Mouse (Mus musculus): Measurements from ENCODE around the gene Tubg1. TPM values are rescaled to one million over a fixed set of nuclear protein-coding genes. Genes with fewer than 3 reads are reported as not detected.
A peak's percentile ranks its signal among the peaks of the same experiment; 100 is the strongest.

Tubg1 gene
- total and polyA plus RNA-seq, 2 experiments from 2014 or later: 43.1 to 66.6 TPM

DNA sequence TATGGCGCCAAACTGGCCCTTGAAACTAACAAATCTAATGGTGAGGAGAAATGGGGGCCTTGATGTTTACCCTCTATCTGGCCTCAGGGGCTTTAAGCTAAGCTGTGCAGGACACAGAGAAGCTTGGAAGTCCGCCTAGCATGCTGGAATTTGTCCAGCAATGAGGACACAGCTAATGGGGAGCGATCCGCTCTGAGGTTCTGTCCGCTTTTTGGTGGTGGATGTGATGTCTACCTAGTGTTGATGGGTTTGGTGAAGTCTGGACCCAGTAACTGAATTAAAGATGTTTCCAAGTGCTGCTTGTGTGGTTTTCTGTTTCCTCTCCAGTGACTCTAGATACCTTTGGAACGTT lies 33.4 kb upstream of the Tubg1 start:
- DNase-seq: no peak
- Histone ChIP-seq H3K36me3 (ENCODE audit: insufficient read depth) (peaks cover 43% of the 10 kb centered on the region), H3K27ac (ENCODE audit: low read depth, low read length) (peak overlapping the region; percentile 86; the same call in 1 of the 2 replicates), H3K4me2 (ENCODE audit: low read depth) (peak overlapping the region; percentile 94; the same call in 1 of the 2 replicates), H3K4me3 (ENCODE audit: low read depth, low read length) (no peak overlapping the region; the same call in 1 of the 2 replicates), H3K9me3 (ENCODE audit: low read length) (no peaks in the 10 kb centered on the region), H3K9ac (peak overlapping the region; percentile 81; the same call in 1 of the 2 replicates), H3K4me1 (ENCODE audit: insufficient read depth) (peaks cover 12% of the 10 kb centered on the region), H3K27me3 (ENCODE audit: insufficient read depth, low read length) (peaks cover under 1% of the 10 kb centered on the region; the same call in 1 of the 2 replicates)
- ATAC-seq: no peak
- 73% methylated on average over 6 of the region's 6 CpGs for WGBS
- TF ChIP-seq CTCF (IDR thresholded peaks at IDR 0.05; ENCODE audit: low read depth): no peak

DNA sequence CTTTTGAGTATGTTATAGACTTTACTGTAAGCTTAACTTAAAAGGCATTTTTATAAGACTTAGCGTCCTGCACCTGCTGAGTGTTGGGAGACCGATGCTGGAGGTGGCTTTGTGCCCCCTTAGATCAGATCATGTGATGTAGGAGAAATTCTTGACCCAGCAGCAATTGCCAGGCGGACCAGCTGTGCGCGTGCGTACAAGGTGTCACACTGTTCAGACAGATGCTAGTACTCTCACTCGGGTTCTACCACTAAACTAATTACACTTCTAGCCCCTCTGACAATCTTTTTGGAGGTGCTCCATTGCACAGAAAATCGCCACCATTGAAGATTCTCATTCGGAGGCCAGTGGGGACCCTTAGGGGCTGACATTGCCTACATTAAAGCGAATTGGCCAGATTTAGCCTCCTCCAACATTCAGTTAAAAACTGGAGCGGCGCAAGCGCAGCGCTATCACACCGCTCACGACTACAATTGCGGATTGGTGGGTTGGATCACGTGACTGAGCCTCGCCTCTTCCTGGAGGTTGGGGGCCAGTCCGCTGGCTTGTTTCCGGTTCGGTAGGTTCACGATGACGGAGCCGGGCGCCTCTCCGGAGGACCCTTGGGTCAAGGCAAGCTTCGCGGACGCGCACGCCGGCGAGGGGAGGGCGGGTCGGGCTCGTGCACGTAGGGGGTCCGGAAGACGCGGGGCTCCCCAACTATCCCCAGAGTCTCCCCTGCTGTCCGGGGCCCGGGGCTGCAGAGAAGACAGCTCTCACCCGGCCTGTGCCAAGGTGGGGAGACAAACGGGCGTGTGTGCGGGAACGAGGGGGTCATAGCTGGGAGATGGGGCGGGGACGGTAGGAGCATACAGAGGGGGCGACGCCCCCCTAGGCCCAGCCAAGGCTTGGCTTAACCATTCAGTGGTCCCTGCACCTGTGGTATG lies 32.7 kb upstream of the Tubg1 start, which contains the start of gene Mlx:
Mlx (plus strand) TSS at position 522 of the 926 bp plus-strand sequence.
- Histone ChIP-seq H3K9ac (peak within 1 kb of the TSS; percentile 81), H3K4me2 (ENCODE audit: low read depth) (peak within 1 kb of the TSS; percentile 94), H3K4me3 (ENCODE audit: low read depth, low read length) (peak within 1 kb of the TSS; percentile 75), H3K36me3 (ENCODE audit: insufficient read depth) (peaks cover 50% of the 10 kb centered on the region), H3K27me3 (ENCODE audit: insufficient read depth, low read length) (no peaks in the 10 kb centered on the region), H3K9me3 (ENCODE audit: low read length) (no peaks in the 10 kb centered on the region), H3K4me1 (ENCODE audit: insufficient read depth) (peaks cover 12% of the 10 kb centered on the region), H3K27ac (ENCODE audit: low read depth, low read length) (peak within 1 kb of the TSS; percentile 86)
- WGBS: 2% methylated on average over 52 of the region's 52 CpGs
- 0 out of 2 replicates have a peak, but pooled peaks have one; percentile 2 for TF ChIP-seq CTCF (IDR thresholded peaks at IDR 0.05; ENCODE audit: low read depth)
- peak; percentile 96 for DNase-seq
- peak; percentile 83 for ATAC-seq

DNA sequence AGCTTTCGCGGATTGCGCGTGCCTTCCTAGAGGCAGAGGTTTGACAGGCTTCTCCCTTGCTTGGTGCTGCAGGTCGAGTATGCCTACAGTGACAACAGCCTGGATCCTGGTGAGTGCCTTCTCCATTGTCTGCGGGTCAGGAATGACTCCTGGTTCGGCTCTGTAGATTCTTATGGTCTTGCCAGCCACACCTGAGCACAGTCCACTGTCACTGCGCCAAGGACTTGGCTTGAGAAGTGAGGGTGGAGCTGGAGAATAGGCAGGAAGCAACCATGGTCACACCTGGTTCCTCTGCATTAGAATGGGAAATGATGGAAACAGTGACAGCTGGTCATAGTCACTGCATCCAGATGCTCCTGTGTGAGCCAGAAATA lies 32.1 kb upstream of the Tubg1 start:
- Histone ChIP-seq H3K4me2 (ENCODE audit: low read depth) (peak overlapping the region; percentile 94), H3K36me3 (ENCODE audit: insufficient read depth) (peaks cover 57% of the 10 kb centered on the region), H3K27ac (ENCODE audit: low read depth, low read length) (peak overlapping the region; percentile 86), H3K4me3 (ENCODE audit: low read depth, low read length) (peak overlapping the region; percentile 75), H3K9ac (peak overlapping the region; percentile 81), H3K27me3 (ENCODE audit: insufficient read depth, low read length) (no peaks in the 10 kb centered on the region), H3K4me1 (ENCODE audit: insufficient read depth) (peaks cover 12% of the 10 kb centered on the region), H3K9me3 (ENCODE audit: low read length) (no peaks in the 10 kb centered on the region)
- WGBS: 11% methylated on average over 8 of the region's 8 CpGs
- DNase-seq (no peak), ATAC-seq (no peak)
- TF ChIP-seq CTCF (IDR thresholded peaks at IDR 0.05; ENCODE audit: low read depth): no peak

DNA sequence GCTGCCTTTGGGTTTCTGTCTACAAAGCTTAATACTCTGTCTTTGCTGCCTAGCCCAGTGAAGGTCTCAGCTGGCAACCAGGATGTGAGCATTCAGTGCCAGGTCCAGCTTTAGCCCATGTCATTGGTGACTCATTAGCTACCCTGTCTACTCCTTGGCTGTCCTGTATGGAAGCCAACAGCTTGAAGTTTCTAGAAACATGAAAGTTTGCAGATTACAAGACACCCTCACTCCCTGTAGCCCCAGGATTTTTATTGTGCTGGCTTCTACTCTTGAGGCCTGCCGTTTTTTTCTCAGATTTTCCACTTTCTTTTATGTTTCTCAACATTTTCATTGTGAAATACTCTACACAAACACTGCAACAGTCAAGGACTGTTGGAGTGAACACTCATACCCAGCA lies 29.8 kb upstream of the Tubg1 start:
- DNase-seq: no peak

DNA sequence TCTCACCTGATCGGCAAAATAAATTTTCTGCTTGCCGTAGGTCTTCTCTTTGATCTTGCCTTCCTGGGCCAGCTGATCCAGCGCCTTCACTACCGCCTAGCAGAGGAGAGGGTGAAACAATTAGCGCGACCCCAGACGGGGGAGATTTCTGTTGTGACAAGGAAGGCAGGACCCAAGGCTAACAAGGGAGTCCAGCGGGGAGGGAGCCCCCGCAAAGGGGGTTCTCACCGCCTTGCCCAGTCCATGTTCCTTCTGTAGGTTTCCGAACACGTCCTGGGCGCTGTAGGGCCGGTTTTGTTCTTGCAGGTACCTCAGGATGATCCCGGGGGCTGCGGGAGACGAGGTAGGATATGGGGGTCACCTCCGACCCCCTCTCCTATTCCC lies 24.8 kb upstream of the Tubg1 start:
- DNase-seq: no peak

More for the DNA sequence above, 29.8 kb upstream of the Tubg1 start:
- 85% methylated on average over 1 of the region's 1 CpGs for WGBS
- Histone ChIP-seq H3K27ac (ENCODE audit: low read depth, low read length) (no peak overlapping the region), H3K36me3 (ENCODE audit: insufficient read depth) (peaks cover 65% of the 10 kb centered on the region), H3K9me3 (ENCODE audit: low read length) (no peaks in the 10 kb centered on the region), H3K9ac (no peak overlapping the region), H3K4me3 (ENCODE audit: low read depth, low read length) (no peak overlapping the region), H3K4me1 (ENCODE audit: insufficient read depth) (peaks cover 5% of the 10 kb centered on the region), H3K27me3 (ENCODE audit: insufficient read depth, low read length) (no peaks in the 10 kb centered on the region), H3K4me2 (ENCODE audit: low read depth) (no peak overlapping the region)
- ATAC-seq: no peak
- TF ChIP-seq CTCF (IDR thresholded peaks at IDR 0.05; ENCODE audit: low read depth): no peak

DNA sequence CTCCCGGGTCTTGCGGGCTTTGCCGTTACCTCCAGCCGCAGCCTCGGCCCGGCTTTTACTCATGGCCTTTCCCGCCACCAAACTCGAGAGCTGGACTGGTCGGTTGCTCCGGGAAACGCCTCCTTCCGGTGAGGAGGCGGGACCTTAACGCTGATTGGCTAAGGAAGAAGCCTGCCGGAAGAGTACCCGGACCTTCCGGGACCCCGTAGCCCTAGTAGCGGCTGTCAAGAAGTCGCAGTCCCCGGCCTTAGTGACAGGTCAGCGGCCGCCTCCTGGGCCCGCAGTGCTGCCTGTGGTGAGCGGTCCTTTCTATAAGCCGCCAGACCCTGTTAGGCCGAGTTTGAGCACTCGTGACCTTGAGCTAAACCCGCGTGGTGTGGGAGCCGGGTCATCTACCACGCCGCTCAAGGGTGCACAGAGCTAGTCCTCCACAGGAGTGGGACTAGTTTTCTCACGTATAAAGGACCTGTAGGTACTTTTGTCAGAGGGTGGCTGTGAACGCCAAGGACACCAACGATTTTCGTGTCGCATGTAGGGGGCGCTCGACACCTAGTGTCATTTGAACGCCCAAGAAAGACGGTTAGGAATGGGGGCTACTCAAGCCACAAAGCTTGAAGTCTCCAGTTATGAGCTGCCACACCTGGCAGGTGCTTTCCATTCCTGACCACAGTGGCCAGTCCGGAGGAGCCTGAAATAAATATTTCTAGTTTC lies 24.3 kb upstream of the Tubg1 start, which contains the start of gene Psmc3ip:
Psmc3ip (minus strand) TSS at position 123 of the 711 bp plus-strand sequence.
- H3K4me2 ChIP-seq (ENCODE audit: low read depth): peak within 1 kb of the TSS; percentile 79
- ATAC-seq: peak; percentile 99
- no peaks in the 10 kb centered on the region; the same call in 1 of the 2 replicates for H3K4me1 ChIP-seq (ENCODE audit: insufficient read depth)
- DNase-seq: peak; percentile 94
- WGBS: under 1% methylated on average over 43 of the region's 43 CpGs
- no peaks in the 10 kb centered on the region for H3K27me3 ChIP-seq (ENCODE audit: insufficient read depth, low read length)
- peak within 1 kb of the TSS; percentile 57 for H3K9ac ChIP-seq
- H3K4me3 ChIP-seq (ENCODE audit: low read depth, low read length): peak within 1 kb of the TSS; percentile 56
- H3K27ac ChIP-seq (ENCODE audit: low read depth, low read length): peak within 1 kb of the TSS; percentile 81
- H3K9me3 ChIP-seq (ENCODE audit: low read length): no peaks in the 10 kb centered on the region
- H3K36me3 ChIP-seq (ENCODE audit: insufficient read depth): peaks cover 73% of the 10 kb centered on the region
- peak; percentile 86 for TF ChIP-seq CTCF (IDR thresholded peaks at IDR 0.05; ENCODE audit: low read depth)

More for the DNA sequence above, 24.8 kb upstream of the Tubg1 start:
- WGBS: 1% methylated on average over 18 of the region's 18 CpGs
- Histone ChIP-seq H3K4me2 (ENCODE audit: low read depth) (peak overlapping the region; percentile 79), H3K4me3 (ENCODE audit: low read depth, low read length) (peak overlapping the region; percentile 56), H3K27ac (ENCODE audit: low read depth, low read length) (peak overlapping the region; percentile 81), H3K9ac (peak overlapping the region; percentile 57), H3K9me3 (ENCODE audit: low read length) (no peaks in the 10 kb centered on the region), H3K36me3 (ENCODE audit: insufficient read depth) (peaks cover 73% of the 10 kb centered on the region), H3K4me1 (ENCODE audit: insufficient read depth) (no peaks in the 10 kb centered on the region; the same call in 1 of the 2 replicates), H3K27me3 (ENCODE audit: insufficient read depth, low read length) (no peaks in the 10 kb centered on the region)
- peak; percentile 21 for ATAC-seq
- no peak for TF ChIP-seq CTCF (IDR thresholded peaks at IDR 0.05; ENCODE audit: low read depth)
